Comparison of ENCODE assay signal across 9 mouse cellular contexts in the genomic region with DNA sequence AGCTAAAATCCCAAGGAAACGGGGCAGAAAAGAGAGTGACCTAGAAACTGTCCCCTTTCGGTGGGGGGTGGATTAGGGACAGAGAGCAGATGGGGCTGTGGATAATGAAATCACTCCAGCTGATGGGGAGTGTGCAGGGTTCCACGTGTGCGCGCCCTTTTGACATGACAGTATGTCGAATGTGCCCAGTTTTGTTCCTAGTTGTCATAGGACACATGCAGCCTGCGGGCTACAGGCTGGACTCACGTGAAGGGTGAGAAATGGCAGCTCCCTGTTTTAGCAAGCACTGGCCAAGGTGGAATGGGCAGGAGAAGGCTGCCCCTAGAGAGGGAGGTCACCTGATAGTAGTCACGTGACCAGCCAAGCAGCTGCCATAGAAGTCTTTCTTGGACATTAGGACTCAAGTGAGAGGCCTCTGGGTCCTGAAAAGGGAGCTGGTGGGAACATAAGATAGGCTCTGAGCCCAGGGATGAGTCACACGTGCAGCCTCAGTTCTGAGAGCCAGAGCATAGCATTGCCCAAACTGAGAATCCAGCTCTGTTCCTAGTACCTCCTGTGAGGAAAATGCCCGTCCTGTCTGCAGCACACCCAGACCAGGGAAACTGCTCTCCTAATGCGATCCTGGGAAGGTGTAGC.
DNase-seq lines count a peak whose midpoint lies in the region; ATAC-seq and TF ChIP-seq lines count a peak whose summit lies in the region.
"Had no signal": no experiment of that assay in that cellular context is flagged by ENCODE, and none has a peak within 500 bp of the region (broad histone marks: within the 10 kb centered on the region; RNA-seq: fewer than 3 reads in every experiment).

No protein-coding gene starts in this region.

- TF ChIP-seq POLR2A in MEL (IDR thresholded peaks at IDR 0.05; ENCODE audit: control insufficient read depth in 1 of 2, insufficient read depth in 1 of 2, low read depth in 1 of 2, low read length in 2 of 2, poor library complexity in 1 of 2) = no peak

- DNase-seq in kidney, adult 11 months = peak; percentile 42
- peak; percentile 76 for DNase-seq in MEL (ENCODE audit: low read depth, low spot score)
- DNase-seq in cerebellum, adult 8-10 months = peak; percentile 47
- peak; percentile 24 for DNase-seq in ovary, postnatal 14 days (ENCODE audit: low spot score)
- no peak for DNase-seq in thymus, postnatal 4 days
- no peak for DNase-seq in c-Kit-positive CD71-positive TER-119-positive erythroid progenitor cells, embryonic 14.5 days (ENCODE audit: low spot score)

- no peak for ATAC-seq in kidney, embryonic 15.5 days (replicated peaks; ENCODE audit: low FRiP score)
- peak; percentile 45; the same call in 1 of the 2 replicates for ATAC-seq in hindbrain, embryonic 15.5 days (ENCODE audit: low FRiP score, low read depth)

- no peaks in the 10 kb centered on the region for H3K9me3 ChIP-seq in kidney, embryonic 15.5 days (replicated peaks)
- H3K9me3 ChIP-seq in MEL (replicated peaks; ENCODE audit: insufficient read depth, low read length) = no peaks in the 10 kb centered on the region
- no peaks in the 10 kb centered on the region for H3K9me3 ChIP-seq in hindbrain, embryonic 15.5 days

- no peak overlapping the region for H3K4me3 ChIP-seq in kidney, embryonic 15.5 days (replicated peaks)
- no peak overlapping the region for H3K4me3 ChIP-seq in MEL (ENCODE audit: control insufficient read depth in 1 of 2, insufficient read depth in 1 of 2, low read depth in 2 of 2, low read length in 2 of 2)
- H3K4me3 ChIP-seq in hindbrain, embryonic 15.5 days = no peak overlapping the region
- H3K4me3 ChIP-seq: erythroblast, embryonic 14.5 days had no signal

- H3K4me1 ChIP-seq in kidney, embryonic 15.5 days = peaks cover 7% of the 10 kb centered on the region; the same call in 1 of the 2 replicates
- H3K4me1 ChIP-seq in MEL (ENCODE audit: control insufficient read depth in 1 of 2, insufficient read depth in 2 of 2, low read length in 2 of 2) = peaks cover 4 to 22% of the 10 kb centered on the region in 2 experiments; a peak in 2 of 4 replicates
- H3K4me1 ChIP-seq in hindbrain, embryonic 15.5 days (replicated peaks) = peaks cover 11% of the 10 kb centered on the region

- no peak overlapping the region for H3K4me2 ChIP-seq in kidney, embryonic 15.5 days
- H3K4me2 ChIP-seq in hindbrain, embryonic 15.5 days = no peak overlapping the region

- 67% methylated on average over 12 of the region's 12 CpGs for WGBS in kidney, embryonic 15.5 days
- 57% methylated on average over 12 of the region's 12 CpGs for WGBS in hindbrain, embryonic 15.5 days

- H3K9ac ChIP-seq in kidney, embryonic 15.5 days = no peak overlapping the region
- H3K9ac ChIP-seq in MEL (ENCODE audit: control insufficient read depth, low read depth, low read length, poor library complexity, severe bottlenecking) = peak overlapping the region; percentile 37; the same call in 1 of the 2 replicates
- H3K9ac ChIP-seq in hindbrain, embryonic 15.5 days = no peak overlapping the region

- TF ChIP-seq RAD21 in MEL (IDR thresholded peaks at IDR 0.05; ENCODE audit: low read depth, low read length) = no peak

- H3K36me3 ChIP-seq in kidney, embryonic 15.5 days = no peaks in the 10 kb centered on the region
- H3K36me3 ChIP-seq in MEL (ENCODE audit: control insufficient read depth in 1 of 2, insufficient read depth in 2 of 2, low read length in 2 of 2) = peaks cover 0 to 16% of the 10 kb centered on the region in 2 experiments; a peak in 2 of 4 replicates
- H3K36me3 ChIP-seq in hindbrain, embryonic 15.5 days = no peaks in the 10 kb centered on the region

- no peak overlapping the region for H3K27ac ChIP-seq in kidney, embryonic 15.5 days
- H3K27ac ChIP-seq in MEL (ENCODE audit: control insufficient read depth, low read depth, low read length) = peak overlapping the region; percentile 38
- peak overlapping the region; percentile 32 for H3K27ac ChIP-seq in hindbrain, embryonic 15.5 days (replicated peaks)

- peak; percentile 54 to 78 for TF ChIP-seq EP300 in MEL (IDR thresholded peaks at IDR 0.05; ENCODE audit: low read depth in 1 of 2, low read length in 2 of 2)

- no peaks in the 10 kb centered on the region for H3K79me2 ChIP-seq in MEL (ENCODE audit: control insufficient read depth, insufficient read depth, low read length, poor library complexity)

- no peaks in the 10 kb centered on the region for H3K27me3 ChIP-seq in kidney, embryonic 15.5 days
- H3K27me3 ChIP-seq in MEL (ENCODE audit: control insufficient read depth in 1 of 2, insufficient read depth in 2 of 2, low read length in 2 of 2) = no peaks in the 10 kb centered on the region
- no peaks in the 10 kb centered on the region for H3K27me3 ChIP-seq in hindbrain, embryonic 15.5 days

- TF ChIP-seq CTCF in MEL (IDR thresholded peaks at IDR 0.05 in 2 of 3, conservative IDR thresholded peaks at IDR 0.05 in 1 of 3; ENCODE audit: control insufficient read depth in 1 of 3, insufficient read depth in 1 of 3, low read depth in 2 of 3, low read length in 3 of 3, poor library complexity in 1 of 3, severe bottlenecking in 1 of 3) = no peak

TF ChIP-seq in MEL, 35 proteins besides CTCF, POLR2A, EP300 and RAD21:
- TF ChIP-seq JUND (IDR thresholded peaks at IDR 0.05; ENCODE audit: low read depth, low read length) (peak; percentile 77; the same call in 1 of the 2 replicates), BHLHE40 (IDR thresholded peaks at IDR 0.05; ENCODE audit: borderline replicate concordance, low read depth, low read length) (peak; percentile 80; the same call in 1 of the 2 replicates), ETS1 (IDR thresholded peaks at IDR 0.05; ENCODE audit: low read depth, low read length) (0 out of 2 replicates have a peak, but pooled peaks have one; percentile 27), POLR2AphosphoS5 (IDR thresholded peaks at IDR 0.05; ENCODE audit: borderline replicate concordance, low read depth, low read length) (no peak), GABPA (IDR thresholded peaks at IDR 0.05; ENCODE audit: low read depth, low read length) (no peak), USF2 (IDR thresholded peaks at IDR 0.05; ENCODE audit: borderline replicate concordance in 1 of 2, insufficient read depth in 1 of 2, low read depth in 1 of 2, low read length in 2 of 2) (peak; percentile 55 to 71), NRF1 (IDR thresholded peaks at IDR 0.05; ENCODE audit: insufficient read depth, low read depth, low read length, poor library complexity, severe bottlenecking) (no peak), MAX (IDR thresholded peaks at IDR 0.05; ENCODE audit: low read length) (peak; percentile 64), USF1 (IDR thresholded peaks at IDR 0.05; ENCODE audit: low read depth, low read length) (peak; percentile 90), UBTF (IDR thresholded peaks at IDR 0.05; ENCODE audit: borderline replicate concordance, insufficient read depth, low read depth, low read length) (no peak), HCFC1 (IDR thresholded peaks at IDR 0.05; ENCODE audit: low read depth, low read length) (no peak), RCOR1 (IDR thresholded peaks at IDR 0.05; ENCODE audit: low read depth, low read length) (no peak), TBP (IDR thresholded peaks at IDR 0.05; ENCODE audit: low read depth, low read length) (no peak), MYB (IDR thresholded peaks at IDR 0.05; ENCODE audit: low read depth, low read length) (no peak), MYC (IDR thresholded peaks at IDR 0.05; ENCODE audit: low read depth, low read length) (0 out of 2 replicates have a peak, but pooled peaks have one; percentile 29), TAL1 (IDR thresholded peaks at IDR 0.05; ENCODE audit: low read length) (peak; percentile 73), GATA1 (IDR thresholded peaks at IDR 0.05; ENCODE audit: low read depth, low read length) (peak; percentile 47), TCF12 (IDR thresholded peaks at IDR 0.05; ENCODE audit: low read depth, low read length) (0 out of 2 replicates have a peak, but pooled peaks have one; percentile 14)

Comparison
In these comparisons a context has a peak if more than half of its experiments do, and no peak if none do; other contexts are left out.
1. DNase-seq: peak in kidney, adult 11 months (single experiment), MEL (single experiment), cerebellum, adult 8-10 months (single experiment) and ovary, postnatal 14 days (single experiment); none in thymus, postnatal 4 days (single experiment) and c-Kit-positive CD71-positive TER-119-positive erythroid progenitor cells, embryonic 14.5 days (single experiment).